Mouse (Mus musculus): ENCODE measurements at regions not wholly inside any gene's neighbourhood (a gene's known extent, or its start where the extent isn't known, plus 50 kb on each side); places are given as distances from the start of the nearest gene placed in this dataset.

DNA sequence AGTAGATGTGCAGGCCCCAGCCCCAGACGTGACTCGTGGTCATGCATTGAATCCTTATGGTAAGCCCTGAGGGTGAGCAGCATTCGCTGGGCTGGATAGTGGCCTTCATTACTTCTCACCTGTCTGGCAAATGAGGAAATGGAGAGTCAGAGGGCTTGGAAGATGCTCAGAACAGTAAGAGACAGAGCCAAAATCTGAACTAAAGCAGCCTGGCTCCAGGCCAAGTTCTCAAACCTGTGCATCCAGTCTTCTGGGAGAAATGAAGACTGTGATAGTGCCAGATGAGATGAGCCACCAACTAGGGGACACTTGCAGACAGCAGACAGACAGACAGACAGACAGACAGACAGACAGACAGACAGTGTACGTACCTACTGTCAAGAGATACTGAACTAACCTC lies 137.1 kb downstream of the Wscd1 start:
- DNase-seq: no peak

DNA sequence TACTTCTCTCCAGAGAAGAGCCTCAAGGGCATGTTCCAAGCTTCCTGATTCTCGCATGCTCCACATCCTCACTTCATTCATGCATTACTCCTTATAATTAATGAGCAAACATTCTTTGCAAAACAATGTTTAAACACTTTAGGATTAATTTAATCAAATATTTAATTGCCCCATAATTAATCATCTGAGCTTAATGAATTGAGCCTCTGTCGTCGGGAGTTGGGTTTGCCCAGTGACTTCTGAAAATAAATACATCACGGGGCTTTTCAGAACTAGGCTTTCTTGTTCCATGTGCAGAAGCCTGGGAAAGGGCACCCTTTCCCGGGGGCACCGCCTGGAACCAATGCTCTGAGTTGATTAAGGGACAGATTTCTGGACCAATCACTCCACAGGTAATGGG lies 135.1 kb downstream of the Wscd1 start:
- no peak for DNase-seq

DNA sequence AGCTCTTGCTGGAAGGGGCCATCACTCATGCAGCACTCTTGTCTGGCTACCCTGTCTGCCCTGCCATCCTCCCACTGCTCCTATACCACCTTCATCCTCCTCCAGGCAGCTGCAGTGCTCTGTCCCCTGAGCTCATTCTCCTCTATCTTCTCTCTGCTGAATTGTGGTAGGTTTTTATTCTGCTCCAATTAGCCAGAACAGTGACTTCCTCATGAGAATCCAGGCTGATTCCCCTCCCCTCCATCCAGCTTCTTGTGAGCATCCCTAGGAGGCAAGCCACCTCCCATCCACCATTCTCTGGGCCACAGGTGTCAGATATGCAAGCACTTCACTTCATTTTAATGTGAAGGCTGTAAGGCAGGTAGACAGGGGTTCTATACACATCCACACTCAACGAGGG lies 132.1 kb downstream of the Wscd1 start:
- DNase-seq: no peak

DNA sequence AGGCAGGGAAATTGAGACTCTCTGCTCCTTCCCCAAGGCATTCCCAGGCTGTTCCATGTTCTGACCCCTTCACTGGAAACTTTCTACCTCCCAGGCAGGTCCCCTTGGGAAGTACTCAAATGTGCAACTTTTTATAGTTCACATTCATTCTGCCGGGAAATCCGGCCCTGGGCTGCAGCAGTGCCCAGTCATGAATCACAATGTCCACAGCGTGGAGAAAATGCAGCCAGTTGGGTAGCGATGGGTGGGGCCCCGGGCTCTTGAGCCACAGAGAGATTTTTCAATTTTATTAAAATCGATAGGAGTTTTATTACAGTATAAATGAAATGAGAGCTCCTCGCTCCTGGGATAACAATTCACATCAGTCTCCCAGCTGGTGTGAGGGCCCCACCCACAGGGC lies 121.6 kb downstream of the Wscd1 start:
- DNase-seq: no peak

DNA sequence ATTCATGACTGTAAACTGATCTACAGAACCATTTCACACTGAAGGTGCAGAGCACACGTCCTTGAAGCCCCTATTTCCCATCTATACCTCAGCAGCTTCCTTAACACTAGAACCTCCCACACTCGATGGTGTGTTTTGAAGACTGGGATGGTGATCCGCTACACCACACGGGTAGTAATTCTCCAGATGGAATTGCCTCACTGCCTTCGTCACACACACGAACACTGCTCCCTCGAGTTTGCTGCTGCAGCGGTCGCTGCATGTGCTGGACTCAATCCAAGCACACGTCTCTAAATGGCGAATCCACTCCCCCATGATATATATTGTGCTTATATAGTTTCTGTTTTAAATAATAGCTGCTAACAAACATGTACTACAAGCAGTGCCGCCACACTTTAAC lies 117.0 kb downstream of the Wscd1 start:
- DNase-seq: no peak

DNA sequence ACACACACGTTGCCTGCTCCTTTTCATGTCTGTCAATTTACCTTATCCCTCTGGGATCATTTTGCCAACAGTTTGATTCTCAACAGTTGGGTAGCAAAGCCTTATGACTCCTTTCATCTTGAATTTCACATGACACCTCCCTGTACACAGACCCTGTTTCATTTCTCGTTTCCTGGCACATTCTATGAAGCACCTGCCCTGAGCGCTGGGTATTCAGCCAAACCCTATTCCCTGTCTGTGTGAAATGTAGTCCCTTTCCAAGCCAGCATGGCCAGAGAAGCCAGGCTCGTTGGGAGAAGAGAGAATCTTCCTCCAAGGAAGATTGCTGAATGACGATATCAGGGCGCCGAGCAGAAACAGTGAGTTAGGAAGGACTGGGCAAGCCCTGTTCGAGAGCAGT lies 108.2 kb downstream of the Wscd1 start:
- DNase-seq: no peak

DNA sequence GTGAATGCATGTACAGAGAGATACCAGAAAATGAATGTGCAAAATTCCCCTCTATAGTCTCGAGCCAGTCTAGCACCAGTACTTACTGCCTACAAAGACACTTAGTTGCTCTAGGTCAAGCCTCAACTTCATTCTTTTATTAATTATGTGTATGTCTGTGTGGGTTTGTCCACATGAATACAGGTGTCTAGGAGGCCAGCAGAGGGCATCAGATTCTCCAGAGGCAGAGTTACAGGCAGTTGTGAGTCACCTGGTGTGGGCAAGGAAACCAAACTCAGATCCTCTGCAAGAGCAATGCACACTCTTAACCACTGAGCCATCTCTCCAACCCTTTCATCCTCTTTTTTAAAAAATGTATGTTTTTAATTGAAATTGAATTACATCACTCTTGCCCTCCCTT lies 105.8 kb downstream of the Wscd1 start:
- no peak for DNase-seq

DNA sequence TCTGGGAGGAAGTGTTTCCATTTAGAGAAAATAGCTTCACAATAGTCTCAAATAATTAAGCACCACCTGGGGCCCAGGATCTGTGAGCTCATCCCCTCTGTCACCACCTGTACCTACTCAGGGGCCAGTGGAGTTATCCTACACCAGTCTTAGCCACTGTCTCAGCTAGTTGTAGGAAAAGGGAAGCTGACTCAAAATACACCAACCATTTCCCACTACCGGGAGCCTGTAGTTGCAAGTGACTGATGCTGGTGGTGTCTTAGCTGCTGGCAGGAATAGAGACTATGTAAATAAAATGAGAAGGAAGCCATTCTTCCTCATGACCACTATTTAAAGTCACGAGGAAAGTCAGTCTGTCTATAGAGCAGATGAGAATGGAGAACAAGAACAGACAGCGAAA lies 105.3 kb downstream of the Wscd1 start:
- DNase-seq: no peak

DNA sequence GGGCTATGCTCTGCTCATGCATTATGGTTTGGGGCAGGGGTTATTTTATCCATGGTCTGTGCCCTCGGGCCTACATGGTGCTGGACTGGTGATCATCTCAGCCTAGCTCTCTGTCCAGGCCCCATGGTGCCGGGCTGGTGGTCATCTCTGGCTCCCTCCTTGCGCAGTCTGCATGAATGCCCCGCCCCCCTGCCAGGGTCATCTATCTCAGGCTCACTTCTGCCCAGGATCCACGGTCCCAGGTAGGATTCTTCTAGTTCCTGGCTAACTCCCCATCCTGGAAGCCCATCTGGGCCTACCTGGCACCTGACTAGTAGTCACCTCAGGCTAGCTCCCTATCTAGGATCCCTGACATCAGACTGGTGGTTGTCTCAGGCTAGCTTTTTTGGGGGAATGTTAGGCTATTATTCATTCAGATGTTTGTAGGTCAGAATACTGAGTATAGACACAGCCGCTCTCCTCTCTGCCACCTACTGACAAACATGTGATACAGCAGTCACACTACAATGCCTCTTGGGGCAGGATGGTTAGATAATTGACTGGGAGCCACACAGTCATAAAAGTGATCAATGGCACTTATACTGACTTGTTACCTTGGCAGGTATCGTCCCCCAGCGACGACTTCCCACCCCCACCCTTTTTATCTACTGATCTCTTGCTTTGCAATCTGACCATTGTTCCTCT lies 98.1 kb downstream of the Wscd1 start:
- DNase-seq: no peak

DNA sequence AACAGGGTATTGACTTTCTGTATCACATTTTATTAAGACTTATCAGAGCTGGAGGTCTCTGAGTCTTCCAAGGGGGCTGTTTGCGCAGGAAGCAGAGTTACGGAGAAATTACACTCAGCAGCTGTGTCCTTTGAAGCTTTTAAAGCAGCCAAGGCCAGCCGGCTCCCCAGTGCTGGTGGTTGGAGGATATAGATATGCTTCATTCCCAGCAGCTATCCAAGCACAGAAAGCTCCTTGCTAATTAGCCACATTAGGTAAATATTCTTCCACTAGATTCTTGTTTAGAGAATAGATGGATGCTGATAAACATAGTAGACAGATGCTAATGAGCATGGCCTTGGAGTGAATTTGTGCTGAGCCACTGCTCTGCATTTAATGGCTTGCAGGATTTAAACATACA lies 96.8 kb downstream of the Wscd1 start:
- DNase-seq: no peak

DNA sequence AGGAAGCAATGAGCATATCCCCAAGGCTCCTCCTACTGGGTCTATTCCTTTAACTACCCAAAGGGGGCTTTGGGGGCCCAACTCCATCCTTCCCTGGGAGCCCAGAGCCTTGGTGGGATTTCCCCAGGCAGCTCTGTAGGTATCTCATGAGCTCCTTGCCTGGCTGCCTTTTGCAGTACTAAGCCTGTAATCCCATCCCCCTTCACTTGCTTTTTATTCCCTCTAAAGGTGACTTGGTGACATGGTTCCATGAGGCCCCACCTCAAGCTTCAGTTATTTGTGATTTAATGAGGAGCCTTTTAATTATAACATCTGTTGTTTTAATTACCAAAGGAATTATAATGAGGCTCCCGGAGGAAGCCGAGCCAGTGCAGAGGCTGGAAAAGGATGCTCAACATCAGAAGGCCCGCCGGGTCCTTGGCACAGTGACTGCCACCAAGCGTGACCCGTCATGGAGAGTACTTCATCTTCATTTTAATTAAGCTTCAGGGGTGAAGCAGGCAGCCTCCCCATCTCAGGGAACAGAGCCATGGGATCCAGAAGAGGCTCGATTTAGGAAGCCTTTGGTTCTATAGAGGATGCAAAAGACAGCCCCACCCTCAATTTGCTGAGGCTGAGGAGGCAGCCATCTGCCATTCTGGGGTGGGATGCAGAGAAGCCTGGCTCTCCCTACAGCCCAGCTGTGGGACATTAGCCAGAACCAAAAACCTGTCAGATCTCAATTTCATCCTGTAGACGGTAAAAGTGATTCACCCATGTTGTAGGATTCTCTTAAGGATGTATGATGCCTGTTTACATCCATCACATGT lies 91.1 kb downstream of the Wscd1 start:
- DNase-seq: no peak
